Mouse (Mus musculus) forebrain, postnatal 0 days (tissue): ENCODE data around the gene Cyp4b1. TPM values are rescaled to one million over a fixed set of nuclear protein-coding genes. Genes with fewer than 3 reads are reported as not detected.

Source experiments
- ATAC-seq: fragments of 200-750 bp; cut with Nextera tagmentation; 2 replicates; pipeline ENCODE4 v1.8.0; 2017; ENCODE audit warnings: mild to moderate bottlenecking, moderate library complexity
- DNase-seq: peaks from one replicate; pipeline ENCODE4 v3.0.0-alpha.2; 2015
- H3K27ac ChIP-seq: fragments of 300-500 bp; sonication (generic); 2 replicates; pipeline ENCODE4 v1.5.1; 2014; ENCODE audit warnings: low read depth, mild to moderate bottlenecking, antibody characterized with exemption, low read length, moderate library complexity, mixed read lengths
- H3K27me3 ChIP-seq: fragments of 300-500 bp; sonication (generic); 2 replicates; pipeline ENCODE4 v1.6.1; 2014; ENCODE audit warnings: mild to moderate bottlenecking, low read length, mixed read lengths; ENCODE audit not compliant: insufficient read depth
- H3K36me3 ChIP-seq: fragments of 300-500 bp; sonication (generic); 2 replicates; pipeline ENCODE4 v1.6.1; 2014; ENCODE audit warnings: mild to moderate bottlenecking, moderate library complexity; ENCODE audit not compliant: insufficient read depth
- H3K4me1 ChIP-seq: fragments of 300-500 bp; sonication (generic); 2 replicates; pipeline ENCODE4 v1.6.1; 2014; ENCODE audit warnings: antibody characterized with exemption; ENCODE audit not compliant: insufficient read depth
- H3K4me2 ChIP-seq: fragments of 300-500 bp; sonication (generic); 2 replicates; pipeline ENCODE4 v1.6.1; 2014; ENCODE audit warnings: low read depth, mild to moderate bottlenecking, moderate library complexity
- H3K4me3 ChIP-seq: fragments of 300-500 bp; sonication (generic); 2 replicates; pipeline ENCODE4 v1.5.1; 2014; ENCODE audit warnings: low read depth, low read length, mixed read lengths
- H3K9ac ChIP-seq: fragments of 300-500 bp; sonication (generic); 2 replicates; pipeline ENCODE4 v1.6.1; 2014; ENCODE audit warnings: mild to moderate bottlenecking
- H3K9me3 ChIP-seq: fragments of 300-500 bp; sonication (generic); 2 replicates; pipeline ENCODE4 v1.6.1; 2016; ENCODE audit warnings: low read length
- CTCF ChIP-seq: sonication (generic); IDR thresholded peaks from 2 replicates; pipeline ENCODE4 v1.5.1; 2016; ENCODE audit warnings: antibody characterized with exemption, control low read depth, low read depth
- WGBS: fragments of 180-500 bp; shearing (Covaris S2); extraction: QIAGEN DNeasy Blood & Tissue Kit; methylation state at CpG from one replicate; pipeline ENCODE4 v1.1.7; 2014; 5-methylcytosine and 5-hydroxymethylcytosine counted together
- polyA plus RNA-seq: library from polyadenylated mRNA; unstranded; fragments of >200 nt; fragmentation: Nextera tagmentation; extraction: Ambion mirVana; gene quantifications from 2 replicates; pipeline ENCODE4 v1.2.1, GENCODE M21; 2015
- total RNA-seq: library from RNA; depleted of rRNA; stranded (reverse); fragments of >200 nt; gene quantifications from 2 replicates; pipeline ENCODE4 v1.2.3, GENCODE M21; 2014; rRNA removed

Gene Cyp4b1
- total and polyA plus RNA-seq, 2 experiments from 2014 or later: 1.7 to 1.8 TPM

- Histone ChIP-seq H3K27ac (no peak overlapping the region), H3K36me3 (no peaks in the 10 kb centered on the region), H3K4me3 (no peak overlapping the region), H3K4me2 (no peak overlapping the region), H3K9ac (no peak overlapping the region), H3K27me3 (no peaks in the 10 kb centered on the region), H3K9me3 (no peaks in the 10 kb centered on the region), H3K4me1 (no peaks in the 10 kb centered on the region)
- DNase-seq (no peak), ATAC-seq (no peak)
- no peak for TF ChIP-seq CTCF
- WGBS: 87% methylated on average over 2 of the region's 2 CpGs
Measured at GRCm38 (mm10) chr4:115596824-115597336, 50.6 kb downstream of the Cyp4b1 start.

- Histone ChIP-seq H3K9ac (no peak overlapping the region), H3K27me3 (no peaks in the 10 kb centered on the region), H3K9me3 (no peaks in the 10 kb centered on the region), H3K4me1 (no peaks in the 10 kb centered on the region), H3K36me3 (no peaks in the 10 kb centered on the region), H3K4me3 (no peak overlapping the region), H3K4me2 (no peak overlapping the region), H3K27ac (no peak overlapping the region)
- no peak for DNase-seq
- ATAC-seq: no peak
- no peak for TF ChIP-seq CTCF
- WGBS: 92% methylated on average over 1 of the region's 1 CpGs
Measured at GRCm38 (mm10) chr4:115596357-115596756, 51.2 kb downstream of the Cyp4b1 start.

- no peak for DNase-seq
- H3K9ac ChIP-seq: no peak overlapping the region
- no peak for TF ChIP-seq CTCF
Measured at GRCm38 (mm10) chr4:115583036-115583435, 64.5 kb downstream of the Cyp4b1 start.

GRCm38 (mm10) chr4:115575776-115576175 is 71.7 kb downstream of the Cyp4b1 start:
- no peak overlapping the region for H3K4me2 ChIP-seq
- H3K9ac ChIP-seq: no peak overlapping the region
- no peak for TF ChIP-seq CTCF
- no peak overlapping the region for H3K4me3 ChIP-seq
- no peaks in the 10 kb centered on the region for H3K9me3 ChIP-seq
- H3K27me3 ChIP-seq: no peaks in the 10 kb centered on the region
- WGBS: 86% methylated on average over 2 of the region's 2 CpGs
- no peaks in the 10 kb centered on the region for H3K4me1 ChIP-seq
- no peak overlapping the region for H3K27ac ChIP-seq
- DNase-seq (no peak), ATAC-seq (no peak)
- no peaks in the 10 kb centered on the region for H3K36me3 ChIP-seq

More at GRCm38 (mm10) chr4:115583036-115583435, 64.5 kb downstream of the Cyp4b1 start:
- no peak overlapping the region for H3K4me2 ChIP-seq
- no peaks in the 10 kb centered on the region for H3K27me3 ChIP-seq
- no peaks in the 10 kb centered on the region for H3K36me3 ChIP-seq
- no peak overlapping the region for H3K4me3 ChIP-seq
- ATAC-seq: no peak
- no peaks in the 10 kb centered on the region for H3K9me3 ChIP-seq
- no peak overlapping the region for H3K27ac ChIP-seq
- no peaks in the 10 kb centered on the region for H3K4me1 ChIP-seq

- DNase-seq (no peak), ATAC-seq (no peak)
- Histone ChIP-seq H3K4me2 (no peak overlapping the region), H3K27me3 (no peaks in the 10 kb centered on the region), H3K27ac (no peak overlapping the region), H3K9ac (no peak overlapping the region), H3K9me3 (no peaks in the 10 kb centered on the region), H3K36me3 (no peaks in the 10 kb centered on the region), H3K4me3 (no peak overlapping the region), H3K4me1 (no peaks in the 10 kb centered on the region)
- TF ChIP-seq CTCF: no peak
- WGBS: 80% methylated on average over 3 of the region's 3 CpGs
Measured at GRCm38 (mm10) chr4:115575255-115575654, 72.3 kb downstream of the Cyp4b1 start.

Other genes starting within 250 kb of the Cyp4b1 start
- not detected in 2 replicates for gene Cyp4a12b, start 236.1 kb downstream of the Cyp4b1 start, total RNA-seq
- not detected in 2 replicates for gene Cyp4a12b, start 236.1 kb downstream of the Cyp4b1 start, polyA plus RNA-seq
- not detected in 2 replicates for gene Cyp4a30b, start 195.1 kb downstream of the Cyp4b1 start, total RNA-seq
- not detected in 2 replicates for gene Cyp4a30b, start 195.1 kb downstream of the Cyp4b1 start, polyA plus RNA-seq
- gene Cyp4a14, start 151.6 kb downstream of the Cyp4b1 start, total RNA-seq: not detected in 2 replicates
- not detected in 2 replicates for gene Cyp4a14, start 151.6 kb downstream of the Cyp4b1 start, polyA plus RNA-seq
- gene Cyp4a10, start 129.5 kb downstream of the Cyp4b1 start, total RNA-seq: not detected in 2 replicates
- gene Cyp4a10, start 129.5 kb downstream of the Cyp4b1 start, polyA plus RNA-seq: not detected in 2 replicates
- not detected in 2 replicates for gene Cyp4a31, start 84.1 kb downstream of the Cyp4b1 start, total RNA-seq
- gene Cyp4a31, start 84.1 kb downstream of the Cyp4b1 start, polyA plus RNA-seq: not detected in 2 replicates
- not detected in 2 replicates for gene Cyp4a32, start 46.8 kb downstream of the Cyp4b1 start, total RNA-seq
- not detected in 2 replicates for gene Cyp4a32, start 46.8 kb downstream of the Cyp4b1 start, polyA plus RNA-seq
- gene Efcab14, start 90.0 kb upstream of the Cyp4b1 start, total RNA-seq: 12.0 and 14.9 TPM in 2 replicates
- 9.1 and 14.6 TPM in 2 replicates for gene Efcab14, start 90.0 kb upstream of the Cyp4b1 start, polyA plus RNA-seq
- gene Tex38, start 133.3 kb upstream of the Cyp4b1 start, total RNA-seq: 0.95 TPM in 1 of 2 replicates, not detected in the other
- gene Tex38, start 133.3 kb upstream of the Cyp4b1 start, polyA plus RNA-seq: 0.43 and 0.59 TPM in 2 replicates
- 22.1 and 34.0 TPM in 2 replicates for gene Atpaf1, start 137.1 kb upstream of the Cyp4b1 start, total RNA-seq
- gene Atpaf1, start 137.1 kb upstream of the Cyp4b1 start, polyA plus RNA-seq: 28.0 and 40.9 TPM in 2 replicates
- gene Mob3c, start 180.4 kb upstream of the Cyp4b1 start, total RNA-seq: 3.0 and 9.0 TPM in 2 replicates
- 1.6 and 3.0 TPM in 2 replicates for gene Mob3c, start 180.4 kb upstream of the Cyp4b1 start, polyA plus RNA-seq
- 18.9 and 19.8 TPM in 2 replicates for gene Mknk1, start 191.5 kb upstream of the Cyp4b1 start, total RNA-seq
- 22.8 and 24.3 TPM in 2 replicates for gene Mknk1, start 191.5 kb upstream of the Cyp4b1 start, polyA plus RNA-seq
- gene Kncn, start 236.7 kb upstream of the Cyp4b1 start, total RNA-seq: 0.38 TPM in 1 of 2 replicates, not detected in the other
- gene Kncn, start 236.7 kb upstream of the Cyp4b1 start, polyA plus RNA-seq: 0.10 and 0.44 TPM in 2 replicates
- 1.3 and 1.4 TPM in 2 replicates for gene 6430628N08Rik, start 242.9 kb upstream of the Cyp4b1 start, total RNA-seq
- 0.54 and 0.62 TPM in 2 replicates for gene 6430628N08Rik, start 242.9 kb upstream of the Cyp4b1 start, polyA plus RNA-seq